Mouse (Mus musculus) cerebellum, postnatal 10 days (tissue): Measurements from ENCODE around the gene Fanca.
"Not testable (repeated sequence)": the region's sequence is repeated elsewhere in the genome, so short reads cannot be mapped to it uniquely, and the experiment has no call there.

ENCODE experiments used
- DNase-seq, 2 experiments: peaks; one replicate each; pipeline ENCODE4 v3.0.0; 2021; ENCODE audit warnings: mixed read lengths in 2 of 2

The Fanca gene

GRCm38 (mm10) chr8:123267926-123268656 lies 50.3 kb downstream of the Fanca start:
- no peak for DNase-seq

- DNase-seq = not testable (repeated sequence)
Measured at GRCm38 (mm10) chr8:123257593-123257992, 60.8 kb downstream of the Fanca start.

- no peak for DNase-seq
Measured at GRCm38 (mm10) chr8:123257114-123257513, 61.3 kb downstream of the Fanca start.

DNA sequence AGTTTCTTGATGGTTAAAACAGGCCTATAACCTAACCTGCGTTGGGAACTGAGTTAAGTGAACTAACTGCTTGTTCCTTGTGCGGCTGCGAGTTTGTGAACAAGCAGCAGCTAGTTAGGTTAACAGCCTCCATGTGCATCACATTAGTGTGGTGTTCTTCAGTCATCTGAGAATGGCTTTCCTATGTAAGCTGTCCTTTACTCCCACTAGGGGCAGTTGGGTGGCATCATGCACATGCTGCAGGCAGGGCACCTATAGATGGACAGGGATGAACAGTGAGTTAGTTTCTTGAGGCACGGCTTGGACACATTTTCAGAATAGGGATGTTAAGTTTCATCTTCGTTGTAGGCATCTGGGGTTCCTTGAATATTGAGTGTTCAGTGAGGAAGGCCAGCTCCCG lies 63.2 kb downstream of the Fanca start:
- DNase-seq = no peak

DNA sequence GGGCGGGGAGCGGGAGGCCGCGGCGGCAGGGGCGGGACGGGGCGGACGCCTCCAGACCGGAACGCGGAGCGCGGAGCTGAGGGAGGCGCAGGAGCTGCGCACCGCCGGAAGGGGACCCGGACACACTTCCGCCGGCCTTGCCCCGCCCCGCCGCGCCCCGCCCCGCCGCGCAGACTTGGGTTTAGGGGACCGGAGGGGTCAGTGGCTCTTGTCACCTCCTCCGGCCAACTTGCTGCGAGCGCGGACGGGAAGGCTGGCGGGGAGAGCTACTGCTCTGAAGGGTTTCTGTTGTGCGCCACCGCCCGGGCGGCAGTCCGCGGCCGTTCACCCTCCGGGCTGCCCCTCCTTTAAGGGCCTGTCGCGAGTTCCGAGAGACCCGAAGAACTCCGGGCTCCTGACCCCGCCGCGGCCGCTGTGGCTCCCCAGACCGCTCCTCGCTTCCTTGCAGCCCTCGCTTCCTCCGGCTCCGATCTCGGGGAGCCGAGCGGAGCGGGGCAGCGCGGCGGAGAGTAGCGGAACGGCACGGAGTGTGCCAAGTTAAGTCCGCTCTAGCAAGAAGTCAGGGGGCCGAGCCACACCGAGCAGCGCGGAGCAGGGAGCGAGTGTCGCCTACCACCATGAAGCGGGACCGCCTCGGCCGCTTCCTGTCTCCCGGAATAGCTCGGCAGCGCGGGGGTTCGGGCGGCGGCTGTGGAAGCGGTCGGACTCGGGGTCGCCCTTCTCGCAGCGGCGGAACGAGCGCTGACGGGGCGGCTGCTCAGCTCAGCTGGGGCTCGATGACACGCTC lies 64.1 kb downstream of the Fanca start, which contains the start of the genes Zfp276 and Vps9d1:
Gene Zfp276, plus strand, starts transcription at position 97 of the 787 bp plus-strand sequence.
Gene Vps9d1, minus strand, starts transcription at position 250 of the 787 bp plus-strand sequence.
- DNase-seq = peak; percentile 91 to 94

GRCm38 (mm10) chr8:123253451-123254098 lies 64.8 kb downstream of the Fanca start:
- no peak for DNase-seq

- DNase-seq = no peak
Measured at GRCm38 (mm10) chr8:123252925-123253324, 65.5 kb downstream of the Fanca start.

GRCm38 (mm10) chr8:123250940-123251339 lies 67.4 kb downstream of the Fanca start:
- DNase-seq = no peak

DNA sequence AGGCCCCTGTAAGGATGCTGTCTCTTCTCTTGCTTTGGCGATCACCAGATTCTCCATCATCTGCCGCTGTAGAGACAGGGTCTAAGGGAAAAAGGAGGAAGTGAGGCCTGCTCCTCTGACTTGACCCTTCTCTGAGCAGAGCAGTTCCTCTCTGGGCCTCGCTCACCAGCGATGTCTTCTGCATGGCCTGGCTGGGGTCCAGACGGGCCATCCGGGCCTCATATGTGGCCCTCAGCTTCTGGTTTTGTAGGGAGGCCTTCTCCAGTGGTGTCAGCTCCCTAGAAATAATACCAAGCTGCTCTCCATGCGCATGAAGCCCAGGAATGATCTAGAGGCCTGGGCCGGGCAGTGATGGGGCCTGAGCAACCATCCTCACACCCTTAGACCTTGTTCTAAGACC lies 69.8 kb downstream of the Fanca start:
- DNase-seq = no peak

- DNase-seq = no peak
Measured at GRCm38 (mm10) chr8:123247748-123248147, 70.6 kb downstream of the Fanca start.

- no peak for DNase-seq
Measured at GRCm38 (mm10) chr8:123245543-123245942, 72.8 kb downstream of the Fanca start.

GRCm38 (mm10) chr8:123244382-123244781 lies 74.0 kb downstream of the Fanca start:
- no peak for DNase-seq

GRCm38 (mm10) chr8:123243053-123243452 lies 75.3 kb downstream of the Fanca start:
- DNase-seq = no peak

GRCm38 (mm10) chr8:123242107-123242923 lies 76.1 kb downstream of the Fanca start:
- DNase-seq = no peak

- DNase-seq = no peak
Measured at GRCm38 (mm10) chr8:123239398-123239797, 79.0 kb downstream of the Fanca start.

DNA sequence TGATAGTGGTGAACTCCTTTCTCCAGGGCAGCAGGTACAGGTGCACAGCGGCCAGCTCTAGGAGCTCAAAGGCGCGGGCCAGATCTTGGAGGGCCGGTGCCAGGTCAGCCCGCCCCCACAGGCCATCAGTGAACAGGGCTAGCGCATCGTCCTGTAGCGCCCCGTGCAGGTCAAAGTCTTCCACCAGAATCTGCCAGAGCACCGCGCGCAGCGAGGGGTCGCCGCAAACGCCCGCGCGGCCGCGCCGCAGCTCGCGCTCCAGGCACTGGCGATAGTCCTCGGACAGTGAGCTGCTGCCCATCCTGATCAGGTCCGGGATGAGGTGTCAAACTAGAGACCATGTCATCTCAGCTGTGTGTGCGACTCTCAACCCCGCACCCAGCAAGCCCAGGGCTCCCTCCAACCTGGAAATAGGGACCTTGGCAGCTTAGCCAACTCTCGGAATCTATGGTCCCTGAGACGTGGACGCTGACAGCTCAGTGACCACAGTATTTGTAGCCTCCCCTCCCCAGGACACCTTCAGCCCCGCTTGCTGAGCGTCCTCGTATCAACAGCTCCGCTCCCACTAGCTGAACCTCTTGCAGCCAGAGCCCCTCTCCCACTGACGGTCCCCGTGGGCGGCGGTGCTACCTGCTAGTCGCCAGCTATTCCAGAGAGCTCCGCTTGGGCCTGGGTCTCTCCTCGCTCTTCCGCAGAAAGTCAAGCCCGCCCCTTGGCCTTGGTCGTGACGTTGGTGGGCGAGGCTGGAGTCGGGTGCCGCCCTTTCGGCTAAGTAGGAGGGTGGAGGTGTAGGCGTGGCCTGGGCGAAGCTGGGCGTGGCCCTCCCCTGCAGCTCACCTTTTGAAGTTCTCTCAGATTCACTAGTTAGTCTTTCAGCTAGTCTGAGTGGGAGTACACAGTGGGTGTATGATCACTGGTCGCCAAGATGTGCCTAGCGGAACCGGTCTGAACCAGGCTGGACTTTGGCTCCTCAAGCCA lies 82.6 kb downstream of the Fanca start, which contains the start of gene Spata2l:
Gene Spata2l, minus strand, starts transcription at position 714 of the 978 bp plus-strand sequence.
- peak; percentile 88 to 90 for DNase-seq

- peak; percentile 75 to 78 for DNase-seq
Measured at GRCm38 (mm10) chr8:123234918-123235519, 83.4 kb downstream of the Fanca start.

GRCm38 (mm10) chr8:123233760-123234159 lies 84.6 kb downstream of the Fanca start:
- peak in 1 of 2 experiments; percentile 39 for DNase-seq

- peak; percentile 54 to 65 for DNase-seq
Measured at GRCm38 (mm10) chr8:123233300-123233699, 85.1 kb downstream of the Fanca start.

DNA sequence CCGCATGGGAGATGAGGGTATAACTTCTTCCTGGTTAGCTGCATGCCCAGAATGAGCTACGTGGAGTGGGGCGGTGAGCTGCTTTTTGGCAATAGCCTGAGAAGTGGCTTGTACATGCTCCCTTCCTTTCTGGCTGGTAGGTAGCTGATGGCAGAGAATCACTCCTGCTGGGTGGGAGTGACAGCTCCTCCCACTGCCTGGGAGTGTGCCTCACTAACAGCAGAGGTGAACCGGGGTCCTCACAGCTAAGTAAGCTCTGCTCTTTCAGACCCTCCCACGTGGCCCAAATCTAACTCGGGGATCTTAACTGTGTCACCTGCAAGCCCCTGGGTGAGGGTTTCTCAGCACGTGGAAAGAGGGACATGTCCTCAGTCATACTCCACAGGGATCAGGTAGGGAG lies 85.8 kb downstream of the Fanca start:
- no peak for DNase-seq

GRCm38 (mm10) chr8:123231742-123232141 lies 86.6 kb downstream of the Fanca start:
- DNase-seq = peak; percentile 49 to 55
